Mouse (Mus musculus) layer of hippocampus, adult 9-10 months (tissue): ENCODE data around the gene Ripply2.
A peak's percentile ranks its signal among the peaks of the same experiment; 100 is the strongest.

ENCODE experiments used
- DNase-seq: peaks from one replicate; pipeline ENCODE4 v3.0.0; 2022; ENCODE audit warnings: low spot score

The Ripply2 gene

GRCm38 (mm10) chr9:87025764-87026163 is 10.4 kb downstream of the Ripply2 start:
- DNase-seq: no peak

- DNase-seq: peak; percentile 75
Observed at GRCm38 (mm10) chr9:87027423-87028084, 12.2 kb downstream of the Ripply2 start.

- no peak for DNase-seq
Observed at GRCm38 (mm10) chr9:87032196-87032595, 16.9 kb downstream of the Ripply2 start.

- DNase-seq: no peak
Observed at GRCm38 (mm10) chr9:87034831-87035580, 19.7 kb downstream of the Ripply2 start.

DNA sequence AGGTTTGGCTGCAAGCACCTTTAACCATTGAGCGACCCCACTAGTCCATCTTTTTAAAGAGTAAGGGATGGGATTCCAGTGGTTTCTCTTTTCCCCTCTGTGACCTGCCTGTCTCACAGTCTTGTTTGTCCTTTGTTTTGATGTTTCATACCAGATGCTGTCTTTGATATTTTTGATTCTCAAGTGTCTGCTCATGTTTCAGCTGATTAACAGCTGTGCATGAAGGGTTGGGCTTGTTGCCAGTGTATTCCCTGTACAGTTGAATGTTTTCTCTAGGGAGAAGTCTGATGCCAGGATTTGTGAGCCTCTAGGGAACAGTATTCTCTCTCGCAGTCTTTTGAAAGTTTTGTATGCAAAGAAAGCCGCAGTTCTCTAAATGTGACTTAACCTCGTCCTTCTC is 34.1 kb downstream of the Ripply2 start:
- DNase-seq: peak; percentile 11

DNA sequence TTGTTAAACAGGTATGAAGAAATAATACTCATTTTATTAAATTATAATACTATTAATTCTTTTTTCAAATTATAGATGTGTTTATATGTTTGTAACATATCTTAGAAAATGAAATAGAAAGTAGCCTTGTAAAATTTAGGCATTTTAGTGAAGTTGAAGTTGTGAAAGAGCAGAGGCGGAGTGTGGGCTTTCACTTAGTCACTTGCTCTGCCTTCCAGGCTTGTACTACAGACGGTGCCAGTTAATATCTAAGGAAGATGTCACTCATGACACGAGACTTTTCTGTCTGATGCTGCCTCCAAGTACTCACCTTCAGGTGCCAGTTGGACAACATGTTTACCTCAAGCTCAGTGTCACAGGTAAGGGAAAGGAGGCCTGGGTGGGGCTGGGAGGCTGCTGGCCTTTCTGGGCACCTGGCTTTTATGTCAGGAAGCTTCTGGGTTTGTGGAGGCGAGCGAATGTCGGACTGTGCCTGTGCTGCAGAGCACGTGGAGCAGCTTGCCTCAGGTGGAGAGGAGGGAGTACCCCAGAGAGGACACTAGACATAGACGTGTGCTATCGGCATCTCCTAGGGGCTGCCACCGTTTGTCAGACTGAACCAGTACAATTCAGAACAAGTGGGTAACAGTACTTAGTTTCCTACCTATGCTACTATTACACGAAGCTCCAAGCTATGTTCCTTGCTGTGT is 40.4 kb downstream of the Ripply2 start:
- no peak for DNase-seq

GRCm38 (mm10) chr9:87062337-87062736 is 47.0 kb downstream of the Ripply2 start:
- DNase-seq: no peak

GRCm38 (mm10) chr9:87068160-87068559 is 52.8 kb downstream of the Ripply2 start:
- DNase-seq: no peak
